Mouse (Mus musculus) CD8-positive naive resting alpha-beta T cell, adult 2 months (primary cell): ENCODE data around the gene Elfn2.

Experiments used
- DNase-seq, 2 experiments: peaks; one replicate each; pipeline ENCODE4 v3.0.0; 2022; ENCODE audit warnings: low read depth in 2 of 2, low spot score in 2 of 2

Elfn2 gene

DNA sequence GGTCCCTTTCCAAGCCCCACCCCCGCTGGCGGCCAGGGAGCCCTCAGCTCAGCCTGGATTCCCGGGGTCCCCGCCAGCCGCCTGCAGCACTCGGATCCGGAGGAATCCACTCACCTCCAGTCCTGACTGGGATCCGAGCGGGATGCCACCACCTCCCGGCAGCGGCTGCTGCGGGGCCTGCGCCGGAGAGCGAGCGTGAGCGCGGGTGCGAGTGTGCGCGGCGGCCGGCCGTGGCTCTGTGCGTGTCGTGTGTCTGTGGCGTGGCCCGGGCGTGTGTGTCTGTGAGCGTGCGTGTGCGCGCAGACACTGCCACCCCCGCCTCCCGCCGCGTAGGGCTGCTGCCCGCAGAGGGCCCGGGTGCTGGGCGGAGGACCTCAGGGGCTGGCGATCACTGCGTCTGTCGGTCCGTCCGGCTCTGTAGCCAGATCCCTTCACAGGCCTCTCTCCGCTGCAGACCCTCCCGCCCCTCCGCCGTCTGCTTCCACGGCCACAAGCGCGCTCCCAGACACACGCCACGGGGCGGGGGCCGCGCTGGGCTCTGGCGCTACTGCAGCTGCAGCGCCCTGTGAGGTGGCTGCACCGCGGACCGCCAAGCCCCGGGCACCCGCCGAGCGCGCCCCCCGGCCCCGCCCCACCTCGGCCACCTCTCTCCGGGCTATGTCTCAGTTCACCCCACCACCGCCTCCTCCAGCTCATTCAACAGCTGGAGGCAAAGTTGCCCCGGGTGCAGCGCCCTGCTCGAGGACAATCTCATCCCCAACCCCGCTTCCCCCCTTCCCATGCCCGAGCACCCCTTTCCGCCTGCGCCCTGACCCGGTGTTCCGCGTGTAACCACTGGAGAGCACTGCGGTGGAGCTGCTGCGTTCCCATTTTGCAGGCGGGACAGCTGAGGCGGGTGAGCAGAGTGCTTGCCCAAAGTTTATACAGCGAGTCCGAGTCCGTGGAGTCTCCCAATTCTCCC lies at the start of gene Elfn2:
Elfn2 (minus strand) TSS at position 482 of the 961 bp plus-strand sequence.
- no peak for DNase-seq

GRCm38 (mm10) chr15:78763704-78764103 lies 45.1 kb upstream of the Elfn2 start:
- DNase-seq = no peak

- DNase-seq = no peak
Measured at GRCm38 (mm10) chr15:78763210-78763609, 44.6 kb upstream of the Elfn2 start.

GRCm38 (mm10) chr15:78761112-78761511 lies 42.5 kb upstream of the Elfn2 start:
- DNase-seq = no peak

DNA sequence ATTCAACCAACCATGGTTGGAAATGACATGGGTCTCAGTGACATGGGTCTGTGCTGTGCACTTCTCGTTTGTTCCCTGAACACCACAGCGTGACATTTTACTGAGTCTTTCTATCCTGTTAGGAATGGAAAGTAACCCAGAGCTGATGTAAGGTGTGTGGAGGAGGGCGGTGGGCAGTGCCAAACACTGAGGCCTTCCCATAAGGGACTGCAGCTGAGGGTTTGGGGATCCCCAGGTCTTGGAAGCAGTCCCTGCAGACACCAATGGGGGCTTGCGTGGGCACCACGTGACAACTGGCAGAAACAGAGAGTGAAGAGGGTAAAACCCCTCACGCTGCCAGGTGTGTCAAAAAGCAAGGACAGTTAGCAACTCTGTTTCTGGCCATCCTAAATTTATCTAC lies 39.6 kb upstream of the Elfn2 start:
- DNase-seq = no peak

- DNase-seq = no peak
Measured at GRCm38 (mm10) chr15:78755966-78756725, 37.6 kb upstream of the Elfn2 start.

DNA sequence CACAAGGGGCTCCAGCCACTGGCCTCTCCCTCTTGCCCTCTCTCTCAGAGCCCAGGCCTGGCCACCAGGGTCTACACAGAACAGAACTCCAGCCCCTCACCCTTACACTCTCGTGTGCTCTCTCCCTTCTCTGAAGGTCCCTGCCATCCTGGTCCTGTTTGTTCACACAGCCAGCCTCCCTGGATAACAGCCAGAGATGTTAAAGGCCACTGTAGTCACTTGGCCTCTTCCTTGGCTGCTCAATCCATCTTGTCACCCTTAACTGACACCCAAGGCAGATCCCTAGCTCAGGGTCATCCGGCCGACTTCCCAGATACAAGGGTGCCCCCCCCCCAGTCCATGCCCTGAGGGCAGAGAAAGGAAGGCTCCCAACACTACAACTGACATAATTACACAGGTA lies 36.7 kb upstream of the Elfn2 start:
- DNase-seq = no peak

DNA sequence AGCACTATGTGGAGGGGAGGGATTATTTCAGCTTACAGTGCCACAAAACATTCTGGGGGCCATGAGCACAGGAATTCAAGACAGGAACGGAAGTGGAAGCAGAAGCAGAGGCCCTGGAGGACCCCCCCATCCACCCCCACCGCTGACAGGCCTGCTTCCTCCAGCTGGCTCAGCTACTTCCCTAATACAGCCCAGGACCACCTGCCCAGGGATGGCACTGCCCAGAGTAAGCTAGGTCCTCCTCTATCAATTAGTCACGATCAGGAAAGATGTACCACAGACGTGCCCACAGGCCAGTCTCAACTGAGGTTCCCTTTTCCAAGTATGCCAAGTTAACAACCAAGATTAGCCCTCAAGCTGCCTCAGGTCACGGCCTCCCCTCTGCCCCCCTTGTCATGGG lies 35.6 kb upstream of the Elfn2 start:
- no peak for DNase-seq

DNA sequence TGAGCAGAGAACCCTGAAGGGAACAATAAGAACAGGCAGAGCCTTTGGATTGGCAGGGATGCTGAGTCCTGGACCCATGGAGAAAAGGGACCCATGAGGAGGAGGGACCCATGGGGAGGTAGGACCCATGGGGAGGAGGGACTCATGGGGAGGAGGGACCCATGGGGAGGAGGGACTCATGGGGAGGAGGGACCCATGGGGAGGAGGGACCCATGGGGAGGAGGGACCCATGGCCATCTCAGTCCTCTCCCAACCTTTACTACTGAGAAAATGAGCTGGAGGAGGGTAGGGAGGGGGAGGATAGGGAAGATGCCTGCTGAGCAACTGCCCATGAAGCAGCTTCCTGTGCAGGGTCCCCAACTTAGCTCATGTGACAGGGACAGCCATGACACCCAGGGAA lies 34.4 kb upstream of the Elfn2 start:
- no peak for DNase-seq

- DNase-seq = no peak
Measured at GRCm38 (mm10) chr15:78750608-78751350, 32.2 kb upstream of the Elfn2 start.

DNA sequence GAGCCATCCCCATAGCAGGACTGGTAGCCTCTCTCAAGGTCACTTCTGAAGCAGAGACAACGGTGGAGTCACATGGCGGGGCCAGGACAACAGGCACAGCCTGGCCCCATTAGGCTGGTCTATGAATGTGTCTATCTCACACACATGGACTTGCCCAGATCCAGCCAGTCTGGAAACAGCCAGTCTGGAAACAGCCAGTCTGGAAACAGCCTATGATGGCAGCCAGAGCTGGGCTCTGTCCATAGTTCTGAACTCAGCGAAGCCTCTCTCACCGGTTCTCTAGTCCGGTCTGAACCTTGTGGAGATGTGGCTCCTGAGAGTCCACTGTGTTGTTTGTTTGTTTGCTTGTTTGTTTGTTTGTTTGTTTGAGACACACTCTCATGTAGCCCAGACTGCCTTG lies 31.3 kb upstream of the Elfn2 start:
- DNase-seq = no peak

- peak; percentile 79 to 85 for DNase-seq
Measured at GRCm38 (mm10) chr15:78744206-78744605, 25.6 kb upstream of the Elfn2 start.

GRCm38 (mm10) chr15:78742831-78743230 lies 24.3 kb upstream of the Elfn2 start:
- no peak for DNase-seq

DNA sequence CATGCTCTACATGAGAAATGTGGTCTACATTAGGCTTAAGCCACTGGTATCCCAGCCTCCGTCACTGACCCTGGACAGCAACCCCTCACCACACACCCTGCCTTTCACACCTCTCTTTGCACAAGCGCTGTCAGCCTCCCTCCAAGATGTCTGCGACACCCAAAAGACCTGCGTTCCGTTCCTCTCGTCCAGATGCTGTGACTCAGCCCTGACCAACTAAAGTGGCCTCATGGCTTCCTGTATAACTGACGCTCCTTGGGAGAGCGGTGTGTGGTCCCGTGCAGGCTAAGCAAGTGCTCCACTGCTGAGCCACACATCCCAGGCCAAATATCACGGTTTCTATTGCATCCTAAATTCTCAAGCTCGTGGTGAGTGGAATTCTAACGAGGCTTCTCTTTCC lies 22.1 kb upstream of the Elfn2 start:
- DNase-seq = no peak

GRCm38 (mm10) chr15:78737146-78737545 lies 18.6 kb upstream of the Elfn2 start:
- DNase-seq = no peak

GRCm38 (mm10) chr15:78736681-78737100 lies 18.1 kb upstream of the Elfn2 start:
- DNase-seq = no peak

DNA sequence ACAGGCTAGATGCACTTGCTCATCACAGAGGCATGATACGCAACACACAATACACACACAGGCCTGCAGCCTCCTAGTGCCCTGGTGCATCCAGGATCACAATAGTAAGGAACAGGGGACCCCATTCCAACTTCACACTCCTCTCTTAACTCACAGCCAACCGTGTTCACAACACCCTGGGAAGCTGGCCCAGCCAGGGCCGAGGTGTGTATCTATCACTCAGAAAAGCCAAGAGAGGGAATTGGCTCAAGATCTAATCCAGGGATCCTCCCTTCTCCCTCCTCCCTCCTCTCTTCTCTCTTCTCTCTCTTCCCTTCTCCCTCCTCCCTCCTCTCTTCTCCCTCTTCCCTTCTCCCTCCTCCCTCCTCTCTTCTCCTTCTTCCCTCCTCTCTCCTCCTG lies 17.6 kb upstream of the Elfn2 start:
- no peak for DNase-seq

DNA sequence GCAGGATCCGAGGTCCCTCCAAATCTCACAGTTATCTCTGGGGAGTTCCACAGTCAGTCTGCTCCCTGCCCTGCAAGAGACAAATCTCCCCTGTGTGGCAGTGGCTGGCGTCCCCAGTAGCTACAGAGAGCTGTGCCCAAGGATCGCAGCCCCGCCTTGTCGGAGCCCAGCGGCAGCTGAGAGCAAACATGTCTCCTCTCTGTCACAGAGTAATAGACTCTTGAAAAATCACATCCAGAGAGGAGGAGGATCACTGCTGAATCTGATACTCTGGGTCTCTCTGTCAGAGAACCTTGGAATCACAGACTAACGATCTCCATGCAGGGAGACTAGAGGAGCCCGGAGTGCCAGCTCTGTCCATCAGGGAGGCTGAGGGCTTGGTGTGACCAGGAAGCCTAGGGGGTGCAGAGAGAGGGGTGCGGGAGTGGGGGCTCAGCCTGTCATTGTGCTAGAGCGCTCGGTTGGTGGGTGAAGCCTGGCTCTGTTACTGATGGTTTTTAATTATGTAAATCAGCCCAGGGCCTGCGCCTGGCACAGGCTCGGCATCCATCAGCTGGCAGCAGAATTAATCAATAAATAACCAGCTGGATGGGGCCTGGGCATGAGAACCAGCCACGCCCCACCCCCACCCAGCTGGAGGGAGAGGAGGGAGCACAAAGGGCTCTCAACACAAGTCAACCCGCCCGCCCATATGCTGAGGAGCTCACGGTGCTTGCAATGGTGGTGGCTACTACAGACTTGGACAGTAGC lies 17.0 kb upstream of the Elfn2 start:
- no peak for DNase-seq

DNA sequence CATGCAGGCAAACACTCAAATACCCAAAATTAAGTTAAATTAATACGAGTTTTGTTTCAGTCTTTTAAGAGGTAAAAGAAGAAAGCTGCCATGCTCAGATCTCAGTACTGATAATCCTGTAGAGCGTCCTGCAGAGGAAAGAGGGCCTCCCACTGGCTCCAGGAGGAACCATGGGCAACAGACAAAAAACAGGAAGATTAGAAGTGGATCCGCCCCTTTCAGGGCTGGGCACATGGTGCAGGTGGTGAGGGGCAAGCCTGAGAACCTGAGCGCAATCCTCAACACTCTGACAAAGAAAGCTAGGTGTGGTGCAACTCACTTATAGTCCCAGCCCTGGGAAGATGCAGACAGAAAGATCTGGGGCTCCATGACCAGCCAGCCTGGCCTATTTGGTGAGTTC lies 13.3 kb upstream of the Elfn2 start:
- no peak for DNase-seq

DNA sequence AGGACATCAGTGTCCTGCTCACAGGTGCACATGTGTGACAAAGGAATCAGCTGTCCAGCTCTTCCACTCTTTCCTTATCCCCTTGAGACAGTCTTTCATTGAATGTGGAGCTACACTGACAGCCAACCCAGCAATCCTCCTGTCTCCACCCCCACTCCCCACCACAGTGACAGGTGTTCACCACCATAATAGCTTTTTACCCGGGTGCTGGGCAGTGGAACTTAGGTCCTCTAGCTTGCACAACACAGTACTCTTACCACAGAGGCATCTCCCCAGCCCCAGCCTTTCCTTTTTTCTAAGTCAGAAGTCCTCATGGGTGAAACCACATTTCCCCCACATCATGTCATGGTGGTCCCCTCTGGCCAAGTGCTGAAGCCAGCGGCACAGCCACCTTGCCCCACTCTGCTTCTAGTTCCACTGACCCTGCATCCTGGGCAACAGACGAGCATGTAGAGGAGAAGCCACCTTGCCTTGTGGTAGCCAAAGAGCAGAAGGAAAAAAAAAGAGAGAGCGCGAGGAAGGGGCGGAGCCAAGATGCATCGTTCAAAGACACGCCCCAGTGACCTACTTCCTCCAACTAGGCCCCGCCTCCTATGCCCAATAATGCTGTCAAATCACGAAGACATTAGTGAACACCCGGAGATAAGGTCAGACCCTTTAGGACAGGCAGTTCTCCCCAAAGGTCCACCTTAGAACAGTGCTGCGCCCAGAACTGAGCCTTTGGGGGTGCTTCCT lies 11.9 kb upstream of the Elfn2 start:
- DNase-seq = no peak
